Mouse (Mus musculus) hindlimb bud, embryonic 11.5 days (tissue): ENCODE measurements around the gene Urb2.
A peak's percentile ranks its signal among the peaks of the same experiment; 100 is the strongest.
"Not testable (repeated sequence)": the region's sequence is repeated elsewhere in the genome, so short reads cannot be mapped to it uniquely, and the experiment has no call there.

Experiments
- DNase-seq: peaks from one replicate; pipeline ENCODE4 v3.0.0-alpha.2; 2012; ENCODE audit warnings: low read depth, low spot score; ENCODE audit errors: extremely low spot score

The Urb2 gene

DNA sequence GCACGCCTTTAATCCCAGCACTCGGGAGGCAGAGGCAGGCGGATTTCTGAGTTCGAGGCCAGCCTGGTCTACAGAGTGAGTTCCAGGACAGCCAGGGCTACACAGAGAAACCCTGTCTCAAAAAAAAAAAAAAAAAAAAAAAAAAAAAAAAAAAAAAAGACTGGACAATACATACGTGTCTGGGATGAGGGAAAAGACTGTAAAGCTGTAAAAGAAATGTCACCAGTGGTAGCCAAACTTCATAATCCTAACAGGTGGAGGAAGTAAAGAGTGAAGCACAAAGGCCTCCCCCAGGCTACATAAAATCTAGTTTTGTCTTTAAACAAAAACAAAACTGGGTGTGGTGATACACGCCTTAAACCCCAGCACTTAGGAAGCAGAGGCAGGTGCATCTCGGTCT, 7.0 kb upstream of the Urb2 start:
- DNase-seq, result not testable (repeated sequence)

DNA sequence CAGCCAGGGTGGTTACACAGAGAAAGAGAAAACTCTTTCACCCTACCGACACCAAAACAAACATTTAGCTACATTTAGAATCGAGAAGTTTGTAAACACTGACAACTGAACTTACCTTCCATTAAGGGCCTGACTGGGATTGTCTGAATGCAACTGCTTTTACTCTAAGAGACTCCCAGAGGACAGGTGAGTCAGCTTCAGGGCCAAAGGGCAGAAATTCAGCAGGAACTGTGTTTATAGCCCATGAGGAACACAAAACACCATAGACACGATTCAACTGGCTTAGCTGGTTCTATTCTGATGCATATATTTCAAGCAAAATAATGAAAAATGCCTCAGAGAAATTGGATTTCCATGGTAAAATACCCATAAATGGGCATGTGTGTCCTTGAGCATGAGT, 6.6 kb upstream of the Urb2 start:
- no peak for DNase-seq

DNA sequence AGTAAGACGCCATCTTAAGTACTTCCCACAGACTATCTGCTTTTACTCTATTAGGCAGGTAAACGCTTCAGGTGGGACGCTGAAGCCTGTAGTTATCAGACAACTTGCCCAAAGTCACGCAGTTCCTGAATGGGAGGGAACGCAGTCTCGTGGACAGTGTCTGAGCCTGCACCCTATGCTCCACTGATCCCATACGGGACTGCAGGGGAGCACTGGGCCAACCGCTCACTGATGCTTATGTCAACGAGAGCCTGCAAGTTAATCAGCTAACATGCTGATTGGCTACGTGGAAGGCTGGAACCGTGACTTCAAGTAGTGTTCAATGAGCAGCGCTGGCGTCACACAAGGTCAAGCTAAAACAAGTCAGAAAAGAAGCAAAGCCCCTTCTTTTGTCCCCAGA, 1.5 kb upstream of the Urb2 start:
- DNase-seq, result peak; percentile 5

DNA sequence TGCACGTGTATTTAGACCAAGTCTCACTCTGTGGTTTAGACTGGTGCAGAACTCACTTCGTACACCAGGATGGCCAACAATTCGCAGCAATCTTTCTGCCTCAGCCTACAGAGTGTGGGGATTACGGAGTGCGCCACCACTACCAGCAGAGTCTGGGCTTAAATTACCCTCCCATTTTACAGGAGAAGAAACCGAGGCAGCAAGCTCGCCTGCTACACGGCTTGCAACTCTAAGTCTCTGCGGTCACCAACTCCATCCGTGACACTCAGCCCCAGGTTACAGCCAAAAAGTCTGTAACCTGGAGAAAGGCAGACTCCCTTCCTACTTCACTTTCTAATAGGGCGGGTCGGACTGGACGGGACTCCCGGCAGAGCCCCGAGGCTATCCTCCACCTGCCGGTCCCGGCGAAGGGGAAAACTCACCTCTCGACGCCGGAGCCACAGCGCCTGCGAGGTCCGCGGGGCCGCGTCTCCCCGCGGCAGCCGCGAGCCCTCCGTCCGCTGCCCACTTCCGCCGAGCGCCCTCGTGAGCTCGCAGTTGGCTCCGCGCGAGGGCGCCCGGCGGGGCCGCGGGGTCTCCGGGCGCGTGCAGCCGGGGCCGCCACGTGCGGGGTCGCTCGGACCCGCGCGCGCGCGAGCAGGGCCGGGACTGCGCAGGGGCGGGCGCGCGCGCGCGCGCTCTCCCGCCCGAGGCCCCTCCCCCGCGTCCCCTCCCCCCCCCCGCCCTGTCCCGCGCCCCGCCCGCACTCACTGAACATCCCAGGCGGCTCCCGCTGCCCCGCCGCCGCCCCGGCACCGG, 670 bp upstream of the Urb2 start:
- peak; percentile 6 for DNase-seq

DNA sequence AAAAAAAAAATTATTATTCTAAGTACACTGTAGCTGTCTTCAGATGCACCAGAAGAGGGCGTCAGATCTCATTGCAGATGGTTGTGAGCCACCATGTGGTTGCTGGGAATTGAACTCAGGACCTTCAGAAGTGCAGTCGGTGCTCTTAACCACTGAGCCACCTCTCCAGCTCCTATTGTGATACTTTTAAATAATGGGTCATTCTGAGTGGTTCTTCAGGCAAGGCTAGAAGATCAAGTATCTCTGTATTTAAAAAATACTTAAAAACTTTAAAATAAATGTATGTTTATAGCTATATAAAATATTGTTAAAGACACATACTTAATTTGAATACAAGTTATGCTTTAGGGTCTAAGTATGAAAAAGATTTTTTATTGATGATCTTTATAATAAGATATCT, 5.0 kb downstream of the Urb2 start:
- not testable (repeated sequence) for DNase-seq

- DNase-seq, result no peak
Observed at GRCm38 (mm10) chr8:124027831-124028230, 6.5 kb downstream of the Urb2 start.

DNA sequence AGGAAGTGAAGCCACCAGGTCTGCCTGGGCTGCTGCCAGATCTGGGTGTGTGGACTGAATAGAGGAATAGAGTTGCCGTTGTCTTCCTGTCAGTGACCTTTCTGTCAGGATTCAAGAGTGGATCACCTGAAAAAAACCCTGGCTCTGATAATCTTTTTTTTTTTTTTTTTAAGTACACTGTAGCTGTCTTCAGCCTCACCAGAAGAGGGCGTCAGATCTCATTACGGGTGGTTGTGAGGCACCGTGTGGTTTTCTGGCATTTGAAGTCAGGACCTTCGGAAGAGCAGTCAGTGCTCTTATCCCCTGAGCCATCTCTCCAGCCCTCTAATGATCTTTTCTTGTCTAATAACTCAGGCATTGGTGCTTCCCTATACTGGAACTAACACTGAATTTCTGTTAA, 12.1 kb downstream of the Urb2 start:
- no peak for DNase-seq

GRCm38 (mm10) chr8:124038121-124038520, 16.8 kb downstream of the Urb2 start:
- no peak for DNase-seq

DNA sequence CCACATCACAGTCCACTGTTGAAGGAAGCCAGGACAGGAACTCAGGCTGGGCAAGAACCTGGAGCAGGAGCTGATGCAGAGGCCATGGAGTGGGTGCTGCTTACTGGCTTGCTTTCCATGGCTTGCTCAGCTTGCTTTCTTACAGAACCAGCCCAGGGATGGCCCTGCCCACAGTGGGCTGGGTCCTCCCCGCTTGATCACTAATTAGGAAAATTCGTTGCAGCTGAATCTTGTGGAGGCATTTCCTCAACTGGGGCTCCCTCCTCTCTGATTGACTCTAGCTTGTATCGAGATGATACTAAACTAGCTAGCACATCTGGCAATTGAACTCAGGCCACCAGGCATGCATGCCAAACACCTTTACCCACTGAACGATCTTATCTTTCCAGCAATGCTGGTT, 18.0 kb downstream of the Urb2 start:
- no peak for DNase-seq

GRCm38 (mm10) chr8:124042201-124042600, 20.9 kb downstream of the Urb2 start:
- no peak for DNase-seq

DNA sequence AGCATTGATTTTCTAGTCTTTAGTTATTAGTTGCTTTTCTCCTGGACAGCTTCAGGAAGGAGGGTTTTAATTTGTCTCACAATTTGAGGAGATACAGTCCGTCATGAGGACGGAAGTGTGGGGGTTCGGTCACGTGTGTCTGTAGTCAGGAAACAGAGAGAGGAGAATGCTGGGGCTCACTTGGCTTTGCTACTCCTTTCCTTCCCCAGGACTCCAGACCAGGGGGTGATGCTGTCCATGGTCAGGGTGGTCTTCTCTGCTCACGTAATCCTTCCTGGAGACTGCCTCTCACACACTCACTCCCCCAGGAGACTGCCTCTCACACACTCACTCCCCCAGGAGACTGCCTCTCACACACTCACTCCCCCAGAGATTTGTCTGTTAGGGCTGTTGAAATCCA, 23.1 kb downstream of the Urb2 start:
- DNase-seq, result no peak

- DNase-seq, result no peak
Observed at GRCm38 (mm10) chr8:124044931-124045330, 23.6 kb downstream of the Urb2 start.

- no peak for DNase-seq
Observed at GRCm38 (mm10) chr8:124045856-124046255, 24.5 kb downstream of the Urb2 start.

GRCm38 (mm10) chr8:124052110-124052509, 30.8 kb downstream of the Urb2 start:
- peak; percentile 22 for DNase-seq

- DNase-seq, result no peak
Observed at GRCm38 (mm10) chr8:124052568-124052967, 31.3 kb downstream of the Urb2 start.

DNA sequence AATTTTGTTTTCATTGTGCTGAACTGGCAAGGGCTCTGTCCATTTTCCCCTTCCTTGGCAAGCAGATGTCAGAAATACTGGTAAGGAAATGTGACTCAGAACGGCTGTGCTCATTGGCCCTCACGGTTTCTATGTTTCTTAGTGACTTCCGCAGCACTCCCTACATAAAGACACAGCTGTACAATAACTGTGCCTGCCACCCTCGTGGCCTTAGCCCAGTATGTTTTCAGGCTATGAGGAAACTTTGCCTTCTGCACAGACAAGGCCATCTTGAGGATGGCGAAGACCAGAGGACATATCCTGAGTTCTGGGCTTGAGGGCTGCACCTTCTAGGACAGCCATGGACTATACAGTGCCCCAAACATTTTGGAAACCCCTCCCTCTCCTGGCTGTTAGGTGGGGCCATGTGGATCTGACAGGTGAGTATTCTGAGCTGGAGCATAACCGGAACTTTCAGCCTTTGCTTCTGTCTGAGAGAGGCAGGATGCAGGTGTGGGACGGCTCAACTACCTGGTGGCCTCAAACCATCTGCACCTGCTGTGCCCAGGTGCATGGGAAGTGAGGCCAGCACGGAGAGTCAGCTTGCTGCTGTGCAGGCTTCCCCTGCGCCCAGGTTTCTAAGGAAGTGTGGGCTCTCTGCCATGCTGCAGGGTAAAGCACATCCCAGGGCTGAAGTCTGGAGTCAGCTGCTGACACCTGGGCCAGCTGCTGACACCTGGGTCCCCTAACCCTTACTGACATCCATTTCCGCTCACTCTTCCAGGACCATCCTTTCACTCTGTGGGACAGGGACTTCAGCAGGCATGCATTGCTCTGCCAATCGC, 35.7 kb downstream of the Urb2 start:
- DNase-seq, result no peak

GRCm38 (mm10) chr8:124066325-124067058, 45.2 kb downstream of the Urb2 start:
- no peak for DNase-seq

DNA sequence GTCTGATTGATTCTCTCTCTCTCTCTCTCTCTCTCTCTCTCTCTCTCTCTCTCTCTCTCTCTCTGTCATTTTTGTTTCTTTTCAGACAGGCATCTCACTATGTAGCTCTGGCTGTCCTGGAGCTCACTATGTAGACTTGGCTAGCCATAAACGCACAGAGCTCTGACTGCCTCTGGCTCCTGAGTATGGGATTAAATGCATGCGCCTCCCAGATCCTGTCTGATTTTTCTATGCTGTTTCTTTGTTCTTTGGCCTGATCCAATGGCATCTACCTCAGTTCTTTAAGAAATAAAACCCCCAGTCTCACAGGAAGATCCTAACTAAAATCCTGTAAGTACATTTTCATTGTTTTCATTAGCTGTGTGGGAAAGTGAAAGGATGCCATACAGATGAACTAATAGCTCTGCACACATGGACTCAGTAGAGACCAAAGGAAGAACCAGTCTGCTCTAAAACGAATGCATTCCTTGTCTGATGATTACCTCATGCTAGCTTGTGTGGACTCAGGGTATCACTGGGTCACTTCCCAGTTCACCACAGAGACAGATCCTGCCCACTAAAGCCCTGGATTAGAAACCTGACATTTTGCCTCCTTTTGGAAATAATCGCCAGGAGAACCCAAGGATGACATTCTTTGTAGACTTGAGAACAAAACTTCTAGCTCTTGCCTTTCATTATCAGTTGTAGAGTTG, 45.9 kb downstream of the Urb2 start:
- DNase-seq, result no peak

GRCm38 (mm10) chr8:124070363-124071324, 49.3 kb downstream of the Urb2 start:
- DNase-seq, result no peak

GRCm38 (mm10) chr8:124075977-124076376, 54.7 kb downstream of the Urb2 start:
- DNase-seq, result no peak
